Mouse (Mus musculus) lung, adult 18-20 months (tissue): ENCODE data around the gene Dnajb3.
"Not testable (repeated sequence)": the region's sequence is repeated elsewhere in the genome, so short reads cannot be mapped to it uniquely, and the experiment has no call there.

Experiments used
- DNase-seq, 2 experiments: peaks; one replicate each; pipeline ENCODE4 v3.0.0; 2022; ENCODE audit warnings: mixed read lengths in 2 of 2

The Dnajb3 gene

DNA sequence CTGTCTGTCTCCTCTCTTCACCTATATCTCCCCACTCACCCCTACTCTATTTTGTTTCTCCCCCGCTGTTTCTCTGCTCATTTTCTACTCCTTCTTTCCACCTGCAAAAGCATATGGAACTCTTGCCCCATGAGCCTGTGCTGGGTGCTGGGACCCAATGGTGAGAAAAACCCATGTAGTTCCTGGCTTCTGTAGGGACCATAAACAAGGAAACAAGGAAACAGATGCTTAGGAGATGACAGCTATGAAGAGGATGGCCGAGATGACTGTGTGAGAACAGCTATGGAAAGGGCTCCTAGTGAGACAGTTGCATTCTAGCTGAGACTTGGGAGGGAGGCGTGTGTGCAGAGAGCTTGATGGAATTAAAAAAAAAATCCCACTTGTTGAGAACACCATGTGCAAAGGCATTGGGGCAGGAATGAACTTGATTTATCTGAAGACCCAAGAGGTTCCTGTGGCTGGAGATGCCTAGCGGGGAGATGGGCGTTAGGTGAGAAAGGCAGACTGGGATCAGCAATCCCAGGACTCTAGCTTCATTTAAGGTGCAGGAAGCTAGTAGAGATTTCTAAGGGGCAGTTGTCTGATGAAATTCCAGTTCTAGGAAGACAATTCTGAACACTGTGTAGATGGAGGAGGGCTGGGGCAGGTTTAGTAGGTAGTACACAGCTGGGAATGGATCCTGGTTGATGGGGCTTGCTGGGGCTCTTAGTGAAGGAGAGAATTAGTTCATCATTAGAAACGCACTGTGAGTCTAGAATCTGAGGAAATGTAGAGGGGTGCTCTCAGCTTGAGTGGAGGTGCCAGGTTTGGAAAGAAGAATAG lies 25.6 kb upstream of the Dnajb3 start:
- DNase-seq, result peak in 1 of 2 experiments; percentile 9

DNA sequence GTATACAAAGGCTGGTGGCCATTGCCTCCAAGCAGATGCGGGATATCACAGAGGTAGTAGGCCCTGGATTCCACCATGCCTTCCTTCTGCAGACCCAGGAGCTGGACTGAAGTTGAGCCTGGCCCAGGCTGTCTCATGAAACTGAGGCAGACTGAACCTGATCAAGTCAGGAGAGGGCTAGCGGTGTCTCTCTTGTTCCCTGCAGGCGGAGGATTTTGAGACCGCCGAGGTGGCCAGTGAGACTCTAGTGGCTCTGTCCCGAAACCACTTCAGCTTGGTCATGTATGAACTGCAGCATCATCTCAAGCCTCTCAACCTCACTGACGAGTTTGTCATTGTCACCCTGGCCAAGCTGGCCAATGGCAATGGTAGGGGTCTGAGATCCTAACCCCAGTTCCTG lies 24.8 kb upstream of the Dnajb3 start:
- peak in 1 of 2 experiments; percentile 8 for DNase-seq

DNA sequence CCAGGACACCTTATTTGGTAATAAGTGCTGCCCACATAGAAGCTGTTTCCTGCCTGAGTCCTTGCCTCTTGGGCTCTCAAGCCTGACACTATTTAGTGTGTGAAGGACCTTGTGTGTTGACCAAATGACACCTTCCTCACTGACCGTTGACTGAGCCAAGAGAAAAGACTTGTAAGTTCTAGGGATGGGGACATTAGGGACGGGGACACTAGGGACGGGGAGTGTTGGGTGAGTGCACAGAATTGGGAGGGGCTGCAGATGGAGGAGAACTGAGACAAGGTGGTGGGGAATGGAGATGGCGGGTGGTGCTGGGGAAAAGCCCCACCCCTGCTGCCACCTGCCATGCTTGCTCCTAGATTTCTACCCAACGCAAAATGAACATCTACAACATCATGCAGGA lies 24.4 kb upstream of the Dnajb3 start:
- peak in 1 of 2 experiments; percentile 11 for DNase-seq

DNA sequence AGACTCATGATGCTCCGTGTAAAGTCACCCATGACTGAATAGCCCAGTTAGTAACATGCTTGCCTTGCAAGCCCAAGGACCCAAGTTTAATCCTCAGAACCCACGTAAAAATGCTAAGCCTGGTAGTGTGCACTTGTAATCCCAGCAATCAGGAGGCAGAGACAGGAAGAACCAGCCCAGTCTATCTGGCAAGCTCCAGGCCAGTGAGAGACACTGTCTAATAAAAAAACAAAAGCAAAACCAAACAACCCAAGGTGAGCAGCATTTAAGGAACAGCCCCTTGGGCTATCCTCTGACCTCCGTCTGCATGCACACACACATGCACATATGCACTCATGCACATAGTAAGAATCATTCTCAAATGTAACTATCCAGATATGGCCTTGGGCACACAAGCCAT lies 24.0 kb upstream of the Dnajb3 start:
- no peak for DNase-seq

DNA sequence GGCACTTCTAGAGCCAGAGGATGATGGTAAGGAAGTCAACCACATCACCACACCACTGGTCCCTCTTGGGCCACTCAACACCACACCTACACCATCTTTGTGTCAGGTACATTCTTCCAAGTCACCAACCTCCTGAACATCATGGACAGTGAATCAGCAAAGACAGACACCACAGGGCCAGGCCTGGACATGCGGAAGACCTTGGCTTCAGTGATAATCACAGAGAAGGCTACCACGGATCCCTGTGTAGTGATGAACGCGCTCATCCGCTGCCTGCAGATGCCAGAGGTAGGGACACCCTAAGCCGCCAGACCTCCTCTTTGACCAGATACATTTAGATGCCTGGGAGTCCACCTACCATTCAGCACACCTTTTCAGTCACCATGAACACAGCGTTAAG lies 22.5 kb upstream of the Dnajb3 start:
- DNase-seq, result peak; percentile 1 to 22

DNA sequence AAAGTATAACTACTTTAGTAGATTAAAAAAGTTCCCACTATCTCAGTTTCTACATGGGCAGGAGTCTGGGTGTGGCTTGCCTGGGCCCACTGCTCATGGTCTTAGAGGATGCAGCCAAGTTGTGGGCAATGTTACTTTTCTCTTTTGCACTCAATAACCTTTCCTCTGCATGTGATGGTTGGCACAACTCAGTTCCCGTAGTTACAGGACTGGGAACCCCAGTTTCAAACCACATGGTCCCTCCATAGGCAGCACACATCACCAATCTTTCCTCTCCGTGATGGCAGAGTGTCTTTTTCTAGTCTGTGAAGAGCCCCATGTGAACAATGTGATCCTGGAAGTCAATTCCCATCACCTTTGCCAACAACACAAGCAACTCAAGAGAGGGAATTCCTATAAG lies 21.9 kb upstream of the Dnajb3 start:
- DNase-seq, result peak in 1 of 2 experiments; percentile 39

DNA sequence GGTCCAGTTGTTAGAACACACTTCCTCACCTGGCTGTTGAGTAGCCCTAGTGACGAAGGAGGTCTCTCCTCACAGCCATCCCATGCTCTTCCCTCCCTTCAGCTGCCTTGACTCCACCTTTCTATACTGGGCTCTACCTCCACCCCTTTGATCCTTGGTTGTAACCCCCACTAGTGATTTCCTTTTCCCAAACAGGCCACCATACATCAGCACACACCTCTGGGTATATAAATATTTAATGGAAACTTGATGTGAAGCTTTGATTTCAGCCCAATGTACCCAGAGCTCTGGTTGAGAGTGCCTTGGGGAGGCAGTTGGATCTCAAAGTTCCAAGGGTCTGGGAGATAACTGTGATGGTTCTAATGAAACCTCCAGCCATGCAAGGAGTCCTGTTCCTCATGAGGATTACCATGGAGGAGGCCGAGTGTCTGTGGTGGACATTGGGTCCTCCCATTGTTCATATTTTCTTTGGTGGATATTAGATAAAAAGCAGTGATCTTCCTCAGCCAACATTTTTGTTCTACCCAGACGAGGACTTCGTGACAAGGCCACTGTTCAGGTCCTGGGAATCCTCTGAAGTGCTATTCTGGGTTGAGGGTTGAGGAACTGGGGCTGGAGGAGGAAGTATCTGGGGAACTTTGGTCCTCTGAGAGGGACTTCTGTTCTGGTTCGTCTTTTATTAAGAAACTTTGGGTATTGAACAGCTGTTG lies 21.2 kb upstream of the Dnajb3 start, which contains the start of gene Mroh2a:
Mroh2a (plus strand) TSS at position 317 of the 710 bp plus-strand sequence.
- peak in 1 of 2 experiments; percentile 40 for DNase-seq

DNA sequence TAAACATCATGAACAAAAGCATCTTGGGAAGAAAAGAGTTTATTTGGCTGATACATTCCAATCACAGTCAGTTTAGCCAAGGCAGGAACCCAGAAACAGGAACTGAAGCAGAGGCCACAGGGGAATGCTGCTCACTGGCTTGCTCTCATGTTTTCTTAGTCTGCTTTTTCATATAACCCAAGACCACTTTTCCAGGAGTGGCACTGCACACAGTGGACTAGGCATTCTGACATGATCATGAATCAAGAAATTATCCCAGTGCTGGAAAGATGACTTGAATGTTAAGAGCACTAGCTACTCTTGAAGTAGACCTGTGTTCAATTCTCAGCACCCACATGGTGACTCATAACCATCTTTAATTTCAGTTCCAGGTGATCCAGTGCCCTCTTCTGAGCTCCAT lies 20.2 kb upstream of the Dnajb3 start:
- no peak for DNase-seq

DNA sequence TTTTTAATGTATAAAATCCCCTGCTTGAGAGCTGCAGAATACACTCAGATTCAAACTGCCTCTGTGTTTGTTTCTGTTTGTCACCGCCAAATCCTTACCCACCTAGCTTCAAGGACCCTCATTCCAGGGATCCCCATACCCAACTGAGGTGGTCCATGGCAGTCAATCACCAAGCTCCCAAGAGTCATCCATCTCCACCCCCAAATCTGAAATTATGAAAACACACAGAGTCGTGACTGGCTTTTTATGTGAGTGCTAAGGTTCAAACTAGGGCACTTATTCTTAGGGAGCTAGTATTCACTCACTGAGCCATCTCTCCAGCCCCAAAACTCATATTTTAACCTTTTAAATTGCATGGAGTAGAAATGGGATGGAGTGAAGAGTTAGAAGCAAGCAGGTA lies 19.7 kb upstream of the Dnajb3 start:
- peak in 1 of 2 experiments; percentile 0 for DNase-seq

DNA sequence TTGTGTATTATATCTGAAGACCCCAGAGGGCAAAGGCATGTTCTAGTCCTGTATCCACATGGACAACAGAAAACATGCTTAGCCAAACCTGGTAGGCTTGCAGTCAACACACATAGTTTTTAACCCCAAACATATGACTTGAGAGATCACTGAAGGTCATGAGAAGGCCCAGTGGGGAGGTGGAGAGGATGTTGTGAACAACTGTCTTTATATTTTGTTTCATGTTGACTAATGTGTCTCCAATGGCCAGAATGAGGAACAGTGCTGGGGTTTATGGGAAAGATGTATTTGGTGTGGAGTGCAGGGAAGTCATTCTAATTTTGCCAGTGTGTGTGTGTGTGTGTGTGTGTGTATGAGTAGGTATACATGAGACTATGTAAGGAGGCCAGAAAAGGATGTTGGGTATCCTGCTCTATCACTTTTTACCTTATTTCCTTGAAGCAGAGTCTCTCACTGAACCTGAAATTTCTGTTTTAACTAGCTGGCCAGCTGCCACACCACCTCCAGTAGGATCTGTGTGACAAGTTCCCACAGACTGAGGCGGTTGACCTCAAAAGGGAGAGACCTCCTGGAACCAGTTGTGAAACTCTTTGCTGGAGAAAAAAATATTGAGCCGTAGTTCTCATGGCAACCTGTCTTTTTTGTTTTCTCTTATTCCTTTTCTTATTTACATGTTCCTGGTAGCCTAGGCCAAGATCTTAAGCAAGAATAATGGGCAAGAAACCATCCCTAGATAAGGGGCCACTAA lies 18.6 kb upstream of the Dnajb3 start:
- DNase-seq, result peak; percentile 80 to 83

DNA sequence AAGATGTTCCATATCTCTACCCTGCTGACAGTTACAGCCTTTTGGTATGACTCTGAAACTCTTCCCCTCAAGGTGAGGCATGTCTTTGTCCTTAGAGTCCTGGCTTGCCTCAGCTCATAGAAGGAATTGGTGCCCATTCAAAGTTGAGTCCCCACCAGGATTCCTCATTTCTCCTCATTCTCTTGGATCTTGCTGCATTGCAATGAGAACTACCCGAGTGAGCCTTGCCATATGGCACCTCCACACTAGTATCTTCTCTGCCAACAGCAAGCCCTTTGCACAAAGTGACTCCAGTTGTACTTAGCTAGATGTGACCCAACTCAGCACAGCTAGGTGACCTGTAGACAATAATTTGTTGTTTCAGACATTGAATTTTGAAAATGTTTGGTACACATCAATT lies 18.0 kb upstream of the Dnajb3 start:
- DNase-seq, result peak in 1 of 2 experiments; percentile 14

DNA sequence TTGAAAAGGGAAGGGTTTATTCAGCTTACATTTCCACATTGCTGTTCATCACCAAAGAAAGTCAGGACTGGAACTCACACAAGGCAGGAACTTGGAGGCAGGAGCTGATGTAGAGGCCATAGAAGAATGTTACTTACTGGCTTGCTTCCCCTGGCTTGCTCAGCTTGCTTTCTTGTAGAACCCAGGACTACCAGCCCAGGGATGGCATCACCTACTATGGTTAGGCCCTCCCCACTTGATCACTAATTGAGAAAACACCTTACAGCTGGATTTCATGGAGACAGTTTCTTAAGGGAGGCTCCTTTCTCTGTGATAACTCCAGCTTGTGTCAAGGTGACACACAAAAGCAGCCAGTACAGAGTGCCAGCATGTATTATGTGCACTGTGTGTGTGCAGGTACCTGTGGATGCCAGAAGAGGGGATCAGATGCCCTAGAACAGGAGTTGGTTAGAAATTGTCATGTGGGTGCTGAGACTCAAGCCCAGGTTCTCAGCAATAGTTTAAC lies 17.5 kb upstream of the Dnajb3 start:
- not testable (repeated sequence) for DNase-seq

DNA sequence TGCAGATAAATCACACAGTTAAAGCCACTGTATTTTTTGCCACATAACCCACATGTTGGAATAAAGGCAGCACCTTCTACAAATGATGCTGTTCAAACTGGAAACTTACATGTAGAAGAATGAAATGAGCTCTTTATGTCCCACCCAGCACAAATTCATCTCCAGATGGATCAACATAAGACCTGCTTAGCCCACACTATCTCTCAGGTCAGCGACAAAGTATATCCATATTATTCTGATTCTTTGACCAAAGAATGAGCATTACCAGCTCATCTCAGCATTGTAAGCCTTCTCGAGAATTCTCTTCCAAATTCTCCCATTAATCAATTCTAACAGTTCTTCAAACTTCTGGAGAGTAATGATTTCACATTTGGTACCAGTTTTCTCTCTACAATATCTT lies 16.6 kb upstream of the Dnajb3 start:
- no peak for DNase-seq

DNA sequence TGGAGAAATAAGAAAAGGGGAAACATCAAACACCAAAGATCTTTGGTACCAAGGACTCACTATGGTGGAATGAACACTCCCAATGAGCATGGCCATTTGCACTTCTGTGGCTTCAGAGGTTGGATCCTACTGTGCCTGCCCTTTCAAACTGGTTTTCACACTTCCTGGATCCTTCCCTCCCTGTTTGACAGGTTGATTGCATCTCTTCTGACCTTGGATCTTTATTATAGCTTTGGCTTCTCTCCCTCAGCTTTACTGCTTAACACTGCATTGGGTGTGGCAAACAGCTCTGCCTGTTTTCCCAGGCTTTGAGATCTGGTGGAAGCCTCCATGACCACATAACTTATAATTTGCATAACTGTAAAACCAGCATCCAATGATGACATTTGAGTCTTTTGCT lies 14.8 kb upstream of the Dnajb3 start:
- no peak for DNase-seq

DNA sequence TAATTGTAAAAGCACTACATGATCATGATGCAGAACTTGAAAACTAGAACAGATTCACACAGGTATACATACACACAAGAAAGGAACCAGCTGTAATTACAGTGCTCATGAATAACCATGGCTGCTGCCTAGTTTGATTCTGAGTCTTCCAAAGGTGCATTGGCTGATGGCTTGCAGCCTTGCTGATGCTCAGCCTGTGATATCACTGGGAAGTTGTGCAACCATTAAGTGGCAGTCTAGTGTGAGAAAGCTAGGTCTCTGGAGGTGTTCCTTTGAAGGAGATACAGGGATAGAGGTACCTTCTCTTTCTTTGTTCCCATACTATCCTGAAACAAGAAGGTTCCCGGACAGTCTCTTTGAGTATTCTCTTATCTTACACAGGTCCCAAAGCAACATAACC lies 13.5 kb upstream of the Dnajb3 start:
- no peak for DNase-seq

DNA sequence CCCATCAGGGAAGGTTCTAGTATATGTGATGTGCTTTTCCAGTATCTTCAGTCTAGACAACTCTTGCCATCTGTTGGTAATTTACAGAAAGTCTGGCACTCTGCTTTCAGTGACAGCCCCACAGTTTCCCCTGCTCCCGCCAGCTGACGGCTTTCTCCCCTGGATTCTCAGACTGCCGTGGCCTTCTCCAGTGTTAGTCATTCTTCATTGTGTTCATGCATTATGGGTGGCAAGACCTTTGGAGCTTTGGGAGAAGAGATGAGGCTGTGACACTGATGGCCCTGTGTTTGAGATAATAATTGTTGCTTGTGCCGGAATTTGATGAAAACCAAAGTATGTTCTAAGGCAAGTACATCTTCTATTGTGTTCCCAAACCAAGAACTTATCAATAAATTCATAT lies 13.0 kb upstream of the Dnajb3 start:
- DNase-seq, result no peak

DNA sequence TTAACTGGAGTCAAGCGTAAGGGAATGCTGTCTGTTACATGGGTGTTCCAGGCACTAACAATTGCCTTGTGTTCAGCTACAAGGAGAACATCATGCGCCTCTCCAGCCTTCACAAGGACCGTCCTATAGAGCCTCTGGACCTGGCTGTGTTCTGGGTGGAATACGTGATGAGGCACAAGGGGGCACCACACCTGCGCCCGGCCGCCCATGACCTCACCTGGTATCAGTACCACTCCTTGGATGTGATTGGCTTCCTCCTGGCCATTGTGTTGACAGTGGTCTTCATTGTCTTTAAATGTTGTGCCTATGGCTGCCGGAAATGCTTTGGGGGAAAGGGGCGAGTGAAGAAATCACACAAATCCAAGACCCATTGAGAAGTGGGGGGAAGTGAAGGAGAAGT lies 12.5 kb upstream of the Dnajb3 start:
- no peak for DNase-seq

DNA sequence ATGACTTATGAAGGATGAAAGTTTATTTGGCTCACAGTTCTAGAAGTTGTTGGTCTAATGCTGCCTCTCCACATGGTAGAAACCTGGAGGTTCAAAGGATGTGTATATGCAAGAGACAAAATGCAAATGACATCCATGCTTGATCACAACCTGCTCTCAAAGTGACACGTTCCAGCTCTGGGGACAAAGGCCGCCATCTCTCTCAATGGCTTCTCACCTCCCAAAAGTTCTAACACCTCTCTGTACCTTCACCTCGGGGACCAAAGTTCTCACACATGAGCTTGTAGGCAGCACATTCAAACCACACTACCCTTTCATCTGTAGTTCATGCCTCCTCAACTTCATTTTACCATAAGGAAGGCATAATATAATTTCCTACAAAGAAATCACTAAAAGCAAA lies 12.0 kb upstream of the Dnajb3 start:
- no peak for DNase-seq

DNA sequence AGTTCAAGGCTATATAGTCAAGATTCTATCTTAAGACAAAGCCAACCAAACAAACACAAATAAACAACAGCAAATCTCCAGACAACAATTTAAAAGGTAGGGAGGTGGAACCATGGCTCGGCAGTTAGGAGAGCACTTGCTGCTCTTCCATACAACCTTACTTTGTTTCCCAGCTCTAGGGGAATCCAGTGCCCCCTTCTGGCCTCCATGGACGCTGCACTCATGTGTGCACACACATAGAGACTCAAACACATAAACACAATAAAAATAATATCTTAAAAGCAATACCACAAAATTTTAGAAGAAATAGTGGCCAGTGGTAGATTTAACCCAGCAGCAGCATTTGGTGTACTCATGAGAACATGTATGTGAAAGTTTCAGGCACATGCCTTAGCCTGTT lies 11.6 kb upstream of the Dnajb3 start:
- DNase-seq, result no peak

DNA sequence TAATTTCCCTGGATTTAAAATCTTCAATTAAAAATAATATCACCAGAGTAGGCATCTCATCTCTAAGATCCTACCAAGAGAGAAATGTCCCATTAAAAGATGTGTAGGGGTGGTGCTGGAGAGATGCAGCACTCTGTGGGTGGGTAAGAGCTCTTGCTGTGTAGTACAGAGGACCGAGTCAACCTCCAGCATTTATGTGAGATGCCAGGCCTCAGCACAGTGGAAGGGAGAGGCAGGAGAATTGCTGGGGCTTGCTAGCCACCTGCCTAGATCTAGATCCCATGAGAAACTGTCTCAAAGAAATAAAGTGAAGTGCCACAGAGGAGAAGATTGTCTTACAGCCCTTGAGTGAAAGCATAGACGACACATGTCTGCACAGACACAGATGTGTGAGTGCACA lies 11.0 kb upstream of the Dnajb3 start:
- DNase-seq, result no peak

DNA sequence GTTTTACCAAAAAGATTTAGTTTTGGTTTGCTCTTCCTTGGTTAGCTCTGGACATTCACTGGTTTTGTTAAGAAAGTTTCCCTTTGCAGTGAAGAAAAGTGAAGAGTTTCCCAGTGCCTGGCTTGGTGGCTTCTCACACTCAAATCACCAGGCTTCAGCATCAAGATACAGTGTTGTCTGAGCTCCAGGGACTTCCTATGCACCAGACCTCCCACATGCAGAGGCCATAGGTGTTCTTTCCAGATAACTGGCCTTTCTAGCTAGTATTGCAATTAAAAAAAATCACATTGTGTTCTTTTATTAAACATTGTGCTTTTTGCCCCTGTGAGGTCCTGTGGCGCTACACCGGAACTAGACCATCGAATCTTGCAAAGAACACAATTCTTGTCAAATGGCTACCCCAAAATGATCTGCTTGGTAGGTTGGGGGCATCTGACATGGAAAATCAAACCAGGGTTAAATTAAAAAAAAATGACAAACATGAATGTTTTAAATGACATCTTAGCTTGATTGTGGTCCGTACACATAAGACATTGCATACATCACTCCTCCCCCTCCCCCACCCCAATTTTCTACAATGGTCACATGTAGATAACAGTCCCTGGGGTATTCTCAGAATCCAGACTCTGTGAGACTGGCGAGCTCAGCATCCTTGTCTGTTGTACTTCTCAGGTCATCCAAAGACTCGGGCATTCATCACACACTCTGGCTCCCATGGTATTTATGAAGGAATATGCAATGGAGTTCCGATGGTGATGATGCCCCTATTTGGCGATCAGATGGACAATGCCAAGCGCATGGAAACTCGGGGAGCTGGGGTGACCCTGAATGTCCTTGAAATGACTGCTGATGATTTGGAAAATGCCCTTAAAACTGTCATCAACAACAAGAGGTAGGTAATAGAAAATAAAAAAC lies 10.1 kb upstream of the Dnajb3 start:
- DNase-seq, result no peak

DNA sequence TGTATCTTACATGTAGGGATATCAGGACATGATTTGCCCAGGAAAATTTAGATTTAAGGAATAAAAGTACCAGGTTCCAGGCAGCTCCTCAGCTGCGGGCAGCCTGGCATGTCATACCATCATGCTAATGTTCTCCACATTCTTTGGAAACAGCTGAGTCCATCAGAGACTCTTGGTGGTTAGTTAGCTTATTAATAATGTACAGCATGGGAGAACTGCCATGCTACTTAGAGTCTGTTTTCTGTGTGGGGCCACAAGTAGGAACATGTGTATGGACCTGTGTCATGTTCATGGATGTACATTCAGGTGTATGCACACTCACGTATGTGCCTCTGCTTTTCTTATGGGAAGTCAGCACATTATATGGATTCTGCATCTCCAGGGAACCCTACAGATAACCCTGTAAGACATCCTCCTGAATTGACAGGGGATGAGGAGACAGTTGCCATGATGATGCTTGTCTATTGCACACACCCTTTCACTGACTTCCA lies 8.9 kb upstream of the Dnajb3 start:
- DNase-seq, result no peak
